Mouse (Mus musculus) midbrain, embryonic 11.5 days (tissue): ENCODE measurements around the gene Yipf4. TPM values are rescaled to one million over a fixed set of nuclear protein-coding genes. Genes with fewer than 3 reads are reported as not detected.

Experiments used
- ATAC-seq: fragments of 200-750 bp; cut with Nextera tagmentation; 2 replicates; pipeline ENCODE4 v1.8.0; 2017; ENCODE audit warnings: moderate TSS enrichment, moderate library complexity; ENCODE audit not compliant: low FRiP score
- DNase-seq: peaks from one replicate; pipeline ENCODE4 v3.0.0; 2015; ENCODE audit warnings: low spot score; ENCODE audit errors: missing footprints
- H3K27ac ChIP-seq: fragments of 300-500 bp; sonication (generic); 2 replicates; pipeline ENCODE4 v1.5.1; 2014; ENCODE audit warnings: low read depth, low read length
- H3K27me3 ChIP-seq: fragments of 300-500 bp; sonication (generic); 2 replicates; pipeline ENCODE4 v1.6.1; 2014; ENCODE audit warnings: mild to moderate bottlenecking, low read length, moderate library complexity, mixed read lengths; ENCODE audit not compliant: control insufficient read depth, insufficient read depth
- H3K36me3 ChIP-seq: fragments of 300-500 bp; sonication (generic); 2 replicates; pipeline ENCODE4 v1.6.1; 2014; ENCODE audit warnings: mild to moderate bottlenecking, low read length, moderate library complexity, mixed read lengths; ENCODE audit not compliant: control insufficient read depth, insufficient read depth
- H3K4me1 ChIP-seq: fragments of 300-500 bp; sonication (generic); 2 replicates; pipeline ENCODE4 v1.6.1; 2014; ENCODE audit warnings: low read length; ENCODE audit not compliant: control insufficient read depth, insufficient read depth
- H3K4me2 ChIP-seq: fragments of 300-500 bp; sonication (generic); 2 replicates; pipeline ENCODE4 v1.6.1; 2014; ENCODE audit warnings: mild to moderate bottlenecking, moderate library complexity
- H3K4me3 ChIP-seq: fragments of 300-500 bp; sonication (generic); 2 replicates; pipeline ENCODE4 v1.5.1; 2014; ENCODE audit warnings: low read depth, low read length
- H3K9ac ChIP-seq: fragments of 300-500 bp; sonication (generic); 2 replicates; pipeline ENCODE4 v1.6.1; 2014; ENCODE audit warnings: low read length
- H3K9me3 ChIP-seq: fragments of 300-500 bp; sonication (generic); 2 replicates; pipeline ENCODE4 v1.6.1; 2016; ENCODE audit warnings: low read length; ENCODE audit not compliant: control insufficient read depth
- WGBS: fragments of 180-500 bp; shearing (Covaris S2); extraction: QIAGEN DNeasy Blood & Tissue Kit; methylation state at CpG from one replicate; pipeline ENCODE4 v1.1.7; 2014; 5-methylcytosine and 5-hydroxymethylcytosine counted together
- polyA plus RNA-seq: library from polyadenylated mRNA; unstranded; fragments of >200 nt; fragmentation: Nextera tagmentation; extraction: Ambion mirVana; gene quantifications from 2 replicates; pipeline ENCODE4 v1.2.1, GENCODE M21; 2014

Yipf4 gene
- polyA plus RNA-seq: 63.2 and 63.4 TPM in 2 replicates

DNA sequence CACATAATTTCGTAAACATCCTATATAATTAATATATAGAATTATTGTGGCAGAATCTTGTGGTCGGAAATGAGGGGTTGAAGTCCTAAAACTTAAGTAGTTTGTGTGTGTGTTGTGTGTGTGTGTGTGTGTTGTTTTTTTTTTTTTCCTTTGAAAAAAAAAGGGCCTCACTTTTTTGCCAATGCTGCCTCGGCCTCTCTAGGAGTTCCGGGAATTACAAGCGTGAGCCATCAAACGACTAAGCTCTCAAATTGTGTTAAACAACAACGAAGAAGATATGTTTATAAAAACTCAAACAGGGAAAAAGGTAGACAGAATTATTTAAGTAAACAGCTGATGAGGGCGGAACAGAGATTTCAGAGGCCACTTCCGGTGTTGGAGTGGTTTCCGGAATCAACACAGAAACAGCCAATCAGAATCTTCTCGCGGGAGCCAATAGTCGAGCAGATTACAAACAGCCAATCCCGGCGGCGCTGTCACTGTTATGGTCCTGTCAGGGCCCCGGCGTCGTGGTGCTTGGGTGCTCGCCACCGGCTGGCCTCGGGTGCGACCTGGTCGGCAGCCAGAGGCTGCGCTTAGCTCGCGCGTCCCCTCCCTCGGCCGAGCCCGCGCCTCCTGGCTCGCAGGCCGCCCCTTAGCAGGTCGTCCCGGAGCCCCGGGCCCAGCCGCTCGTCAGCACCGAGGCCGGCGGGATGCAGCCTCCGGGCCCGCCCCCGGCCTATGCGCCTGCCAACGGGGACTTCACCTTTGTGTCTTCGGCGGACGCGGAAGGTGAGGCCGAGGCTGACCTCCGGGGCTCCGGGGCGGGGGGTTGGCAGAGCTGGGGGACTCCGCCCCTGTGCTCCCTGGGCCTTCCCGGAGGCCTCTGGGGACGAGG lies at the start of gene Yipf4:
Gene Yipf4 (plus strand): TSS at position 470 of the 877 bp plus-strand sequence.
- 6% methylated on average over 43 of the region's 58 CpGs for WGBS
- Histone ChIP-seq H3K9me3 (no peaks in the 10 kb centered on the region), H3K27ac (no peak within 1 kb of the TSS; the same call in 1 of the 2 replicates), H3K9ac (peak within 1 kb of the TSS; percentile 80), H3K4me3 (peak within 1 kb of the TSS; percentile 74), H3K36me3 (peaks cover 2% of the 10 kb centered on the region; the same call in 1 of the 2 replicates), H3K4me1 (0 out of 2 replicates have a peak, but pooled peaks cover 2% of the 10 kb centered on the region), H3K27me3 (no peaks in the 10 kb centered on the region), H3K4me2 (peak within 1 kb of the TSS; percentile 59)
- DNase-seq (peak; percentile 98), ATAC-seq (peak; percentile 100)

DNA sequence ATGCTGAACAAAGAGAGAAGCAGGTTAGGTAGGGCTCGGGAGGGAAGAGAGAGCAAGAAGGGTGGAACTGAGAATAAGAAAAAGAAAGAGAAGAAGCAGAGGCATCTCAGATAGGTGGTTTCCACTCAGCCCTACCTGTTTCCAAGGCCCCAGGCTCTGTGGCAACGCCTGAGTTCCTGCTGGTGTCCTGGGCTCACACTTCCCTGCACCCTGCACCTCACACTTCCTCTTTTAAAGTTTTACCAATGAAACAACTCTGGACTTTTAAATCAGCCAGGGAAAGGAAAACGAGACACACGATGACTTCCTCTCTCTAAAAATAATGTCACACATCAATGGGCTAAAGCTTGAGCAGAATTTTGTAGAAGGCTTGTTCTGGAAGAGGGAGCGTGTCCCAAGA lies 48.8 kb upstream of the Yipf4 start:
- H3K4me1 ChIP-seq: no peaks in the 10 kb centered on the region
- H3K9ac ChIP-seq: no peak overlapping the region
- ATAC-seq: no peak
- no peak overlapping the region for H3K27ac ChIP-seq
- H3K27me3 ChIP-seq: no peaks in the 10 kb centered on the region
- H3K4me2 ChIP-seq: no peak overlapping the region
- no peaks in the 10 kb centered on the region for H3K9me3 ChIP-seq
- H3K36me3 ChIP-seq: no peaks in the 10 kb centered on the region
- no peak overlapping the region for H3K4me3 ChIP-seq
- WGBS: 78% methylated on average over 5 of the region's 5 CpGs
- no peak for DNase-seq

DNA sequence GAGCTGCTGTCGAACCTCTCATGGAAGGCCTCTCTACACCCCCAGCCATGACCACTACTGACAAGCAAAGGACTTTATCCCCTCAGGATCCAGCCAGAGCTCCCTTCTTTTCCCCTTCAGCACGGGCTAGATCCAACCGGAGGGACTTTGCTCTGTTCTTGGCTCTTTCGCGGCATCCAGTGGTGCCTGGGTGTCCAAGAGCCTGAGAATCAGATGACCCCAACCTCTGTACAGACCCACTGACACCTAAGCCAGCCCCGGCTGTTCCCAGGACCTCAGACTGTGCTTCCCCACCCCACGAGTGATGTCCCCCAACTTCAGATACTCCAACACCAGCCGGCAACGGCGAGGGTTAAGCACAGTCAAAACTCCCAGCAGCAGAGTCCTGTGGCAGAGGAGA lies 39.5 kb upstream of the Yipf4 start:
- Histone ChIP-seq H3K36me3 (no peaks in the 10 kb centered on the region), H3K27me3 (no peaks in the 10 kb centered on the region), H3K4me2 (no peak overlapping the region), H3K27ac (no peak overlapping the region), H3K4me1 (no peaks in the 10 kb centered on the region), H3K9ac (no peak overlapping the region), H3K4me3 (no peak overlapping the region), H3K9me3 (no peaks in the 10 kb centered on the region)
- no peak for ATAC-seq
- DNase-seq: no peak
- WGBS: 90% methylated on average over 10 of the region's 10 CpGs

DNA sequence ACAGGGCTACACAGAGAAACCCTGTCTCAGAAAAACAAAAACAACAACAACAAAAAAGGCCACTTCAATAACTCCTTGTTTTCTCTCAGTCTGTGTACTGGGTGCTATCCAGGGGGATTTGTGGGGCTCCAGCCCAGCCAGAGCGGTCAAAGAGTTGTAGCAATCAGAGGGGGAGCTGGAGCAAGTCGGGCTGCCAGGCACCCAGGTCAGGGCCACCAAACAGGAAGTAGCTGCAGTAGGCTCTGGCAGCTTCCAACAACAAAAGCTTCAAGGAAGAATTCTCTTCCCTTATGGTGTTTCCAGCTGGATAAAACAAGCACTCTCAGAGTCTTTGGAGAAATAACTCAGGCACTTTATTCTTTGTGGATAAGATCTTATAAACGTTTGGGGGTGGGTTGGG lies 35.4 kb upstream of the Yipf4 start:
- no peak overlapping the region for H3K27ac ChIP-seq
- no peaks in the 10 kb centered on the region for H3K36me3 ChIP-seq
- no peak overlapping the region for H3K4me3 ChIP-seq
- no peak overlapping the region for H3K4me2 ChIP-seq
- DNase-seq (no peak), ATAC-seq (no peak)
- no peaks in the 10 kb centered on the region for H3K4me1 ChIP-seq
- no peaks in the 10 kb centered on the region for H3K9me3 ChIP-seq
- H3K9ac ChIP-seq: no peak overlapping the region
- 85% methylated on average over 3 of the region's 3 CpGs for WGBS
- no peaks in the 10 kb centered on the region for H3K27me3 ChIP-seq

DNA sequence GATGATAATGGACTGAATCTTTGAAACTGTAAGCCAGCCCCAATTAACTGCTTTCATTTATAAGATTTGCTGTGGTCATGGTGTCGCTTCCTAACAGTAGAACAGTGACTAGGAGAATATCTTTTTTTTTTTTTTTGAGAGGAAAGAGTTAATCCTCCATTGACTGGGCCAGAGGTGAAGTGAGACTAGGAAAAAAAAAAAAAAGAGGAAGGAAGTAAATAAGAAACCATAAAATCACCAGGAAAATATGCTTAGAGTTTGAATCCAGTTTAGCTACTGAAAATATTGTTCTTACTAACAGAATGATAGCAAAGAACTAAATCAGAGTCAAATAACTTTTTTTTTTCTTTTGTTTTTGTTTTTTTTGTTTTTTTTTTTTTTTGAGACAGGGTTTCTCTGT lies 34.6 kb upstream of the Yipf4 start:
- Histone ChIP-seq H3K4me3 (no peak overlapping the region), H3K9me3 (no peaks in the 10 kb centered on the region), H3K4me2 (no peak overlapping the region), H3K27ac (no peak overlapping the region), H3K4me1 (no peaks in the 10 kb centered on the region), H3K36me3 (no peaks in the 10 kb centered on the region), H3K9ac (no peak overlapping the region), H3K27me3 (no peaks in the 10 kb centered on the region)
- DNase-seq (no peak), ATAC-seq (no peak)
- 80% methylated on average over 1 of the region's 1 CpGs for WGBS

DNA sequence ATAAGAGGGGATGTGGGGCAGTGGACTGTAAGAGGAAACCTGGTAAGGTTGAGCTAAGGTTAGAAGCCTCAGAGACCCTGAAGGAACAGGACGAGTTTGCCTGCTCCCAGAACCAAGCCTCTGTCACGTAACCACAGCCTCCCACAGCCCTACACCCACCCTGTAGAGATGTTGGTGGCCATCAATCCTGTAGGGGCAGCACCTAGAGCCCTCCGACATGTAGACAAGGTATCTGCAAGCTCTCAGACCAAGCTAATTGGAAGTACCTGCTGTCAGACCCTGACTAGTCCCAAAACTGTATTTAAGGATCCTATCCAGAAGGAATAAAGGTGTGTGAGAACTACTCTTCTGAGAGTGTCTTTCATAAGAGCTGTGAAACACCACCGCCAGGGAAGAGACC lies 33.9 kb upstream of the Yipf4 start:
- Histone ChIP-seq H3K27me3 (no peaks in the 10 kb centered on the region), H3K4me1 (no peaks in the 10 kb centered on the region), H3K4me2 (no peak overlapping the region), H3K9ac (no peak overlapping the region), H3K4me3 (no peak overlapping the region), H3K27ac (no peak overlapping the region), H3K9me3 (no peaks in the 10 kb centered on the region), H3K36me3 (no peaks in the 10 kb centered on the region)
- 87% methylated on average over 4 of the region's 4 CpGs for WGBS
- DNase-seq: no peak
- no peak for ATAC-seq

DNA sequence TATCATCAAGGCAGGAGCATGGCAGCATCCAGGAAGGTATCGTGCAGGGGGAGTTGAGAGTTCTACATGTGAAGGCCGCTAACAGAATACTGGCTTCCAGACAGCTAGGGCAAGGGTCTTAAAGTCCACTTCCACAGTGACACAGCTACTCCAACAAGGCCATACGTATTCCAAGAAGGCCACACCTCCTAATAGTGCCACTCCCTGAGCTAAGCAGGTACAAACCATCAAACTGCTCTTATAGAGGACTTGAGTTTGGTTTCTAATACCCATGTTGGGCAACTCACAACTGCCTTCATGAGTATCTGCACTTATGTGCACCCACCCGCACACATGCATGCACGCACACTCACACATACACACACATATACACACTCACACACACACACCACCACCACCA lies 32.5 kb upstream of the Yipf4 start:
- no peaks in the 10 kb centered on the region for H3K4me1 ChIP-seq
- H3K4me3 ChIP-seq: no peak overlapping the region
- no peaks in the 10 kb centered on the region for H3K36me3 ChIP-seq
- no peak for ATAC-seq
- no peaks in the 10 kb centered on the region for H3K27me3 ChIP-seq
- WGBS: 91% methylated on average over 5 of the region's 5 CpGs
- H3K9me3 ChIP-seq: no peaks in the 10 kb centered on the region
- no peak overlapping the region for H3K27ac ChIP-seq
- no peak for DNase-seq
- H3K4me2 ChIP-seq: no peak overlapping the region
- no peak overlapping the region for H3K9ac ChIP-seq

DNA sequence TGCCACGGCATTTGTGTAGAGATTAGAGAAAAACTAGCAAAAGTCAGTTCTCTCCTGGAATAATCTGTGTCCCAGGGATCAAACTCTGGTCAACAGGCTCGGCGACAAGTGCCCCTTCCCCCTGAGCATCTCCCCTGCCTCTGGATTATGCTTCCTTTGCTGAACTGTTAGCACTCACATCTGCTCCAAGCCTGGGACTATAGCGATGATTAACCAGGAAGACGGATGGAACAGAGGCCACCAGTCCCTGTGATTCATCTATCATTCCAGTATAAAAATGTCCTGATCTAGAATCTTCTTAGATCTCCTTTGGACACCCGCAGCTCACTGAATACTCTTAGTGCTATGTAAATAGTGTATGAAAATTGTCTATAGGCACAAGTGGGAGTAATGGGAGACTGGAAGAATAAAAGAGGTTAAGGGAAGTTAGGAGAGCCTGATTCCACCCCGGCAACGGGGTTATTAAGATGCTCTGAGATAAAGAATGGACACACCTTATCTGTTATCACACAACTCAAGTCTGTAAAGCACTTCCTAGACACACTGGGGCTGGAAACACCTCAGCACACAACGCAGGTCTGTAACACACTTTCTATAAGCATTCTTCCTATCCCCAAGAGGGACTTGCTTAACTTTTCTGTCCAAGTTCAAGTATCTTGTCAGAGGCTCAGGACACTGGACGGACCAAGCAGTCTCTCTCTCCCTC lies 31.2 kb upstream of the Yipf4 start:
- Histone ChIP-seq H3K27me3 (no peaks in the 10 kb centered on the region), H3K27ac (no peak overlapping the region), H3K4me1 (no peaks in the 10 kb centered on the region), H3K9ac (no peak overlapping the region), H3K4me3 (no peak overlapping the region), H3K4me2 (no peak overlapping the region), H3K9me3 (no peaks in the 10 kb centered on the region), H3K36me3 (no peaks in the 10 kb centered on the region)
- WGBS: 84% methylated on average over 10 of the region's 10 CpGs
- DNase-seq (no peak), ATAC-seq (no peak)

DNA sequence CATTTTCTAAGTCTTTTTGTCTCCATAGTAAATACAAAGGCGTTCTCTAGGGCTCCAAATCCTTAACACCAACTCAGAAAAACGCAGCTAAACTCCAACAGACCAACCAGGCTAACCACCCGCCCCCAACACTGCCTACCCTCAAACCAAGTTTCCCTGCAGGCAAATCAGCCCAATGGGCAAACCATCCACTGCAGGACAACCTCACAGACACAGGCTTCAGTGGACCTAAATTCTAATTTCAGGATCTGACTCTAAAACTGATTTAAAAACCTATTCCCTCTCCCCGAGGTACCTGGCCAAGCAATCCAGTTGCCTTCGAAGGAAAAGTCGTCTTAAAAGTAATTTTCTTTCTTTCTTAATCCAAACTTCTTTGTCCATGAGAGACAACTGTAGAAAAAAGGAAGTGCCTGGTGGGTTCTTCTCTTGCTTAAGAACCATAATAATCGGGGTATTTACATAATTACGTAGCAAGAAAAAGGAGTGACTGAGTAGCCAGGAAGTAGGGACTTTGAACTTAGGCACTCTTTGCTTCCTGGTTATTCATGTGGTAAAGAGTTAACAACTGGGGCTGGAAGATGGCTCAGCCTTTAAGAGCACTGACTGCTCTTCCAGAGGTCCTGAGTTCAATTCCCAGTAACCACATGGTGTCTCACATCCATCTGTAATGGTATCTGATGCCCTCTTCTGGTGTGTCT lies 30.4 kb upstream of the Yipf4 start, which contains the start of gene Nlrc4:
Gene Nlrc4 (minus strand): TSS at position 432 of the 698 bp plus-strand sequence.
- Histone ChIP-seq H3K36me3 (no peaks in the 10 kb centered on the region), H3K4me2 (no peak within 1 kb of the TSS), H3K27ac (no peak within 1 kb of the TSS), H3K27me3 (no peaks in the 10 kb centered on the region), H3K9me3 (no peaks in the 10 kb centered on the region), H3K9ac (no peak within 1 kb of the TSS), H3K4me1 (no peaks in the 10 kb centered on the region), H3K4me3 (no peak within 1 kb of the TSS)
- DNase-seq: no peak
- 61% methylated on average over 8 of the region's 8 CpGs for WGBS
- ATAC-seq: no peak
